Mouse (Mus musculus) liver, embryonic 14.5 days (tissue): ENCODE measurements at regions not wholly inside any gene's neighbourhood (a gene's known extent, or its start where the extent isn't known, plus 50 kb on each side); places are given as distances from the start of the nearest gene placed in this dataset.

Source experiments
- ATAC-seq: fragments of 200-750 bp; cut with Nextera tagmentation; 2 replicates; pipeline ENCODE4 v1.8.0; 2017; ENCODE audit warnings: moderate number of reproducible peaks, mild to moderate bottlenecking, moderate library complexity; ENCODE audit not compliant: insufficient read depth
- DNase-seq, 3 experiments: peaks; one replicate each; pipeline ENCODE4 v3.0.0-alpha.2; 2012 to 2013; ENCODE audit warnings: low read depth in 3 of 3, low spot score in 3 of 3
- H3K27ac ChIP-seq: fragments of 300-500 bp; sonication (generic); 2 replicates; pipeline ENCODE4 v1.5.1; 2014; ENCODE audit warnings: moderate library complexity, mild to moderate bottlenecking, control low read depth, inconsistent platforms
- H3K27me3 ChIP-seq: fragments of 300-500 bp; sonication (generic); 2 replicates; pipeline ENCODE4 v1.6.1; 2014; ENCODE audit warnings: mild to moderate bottlenecking, low read length, moderate library complexity; ENCODE audit not compliant: control insufficient read depth, insufficient read depth
- H3K36me3 ChIP-seq: fragments of 300-500 bp; sonication (generic); replicated peaks from 2 replicates; pipeline ENCODE4 v1.6.1; 2014; ENCODE audit warnings: low read depth; ENCODE audit not compliant: control insufficient read depth, insufficient read depth
- H3K4me1 ChIP-seq, 2 experiments: fragments of 200-500 bp in 1 of 2; fragments of 300-500 bp in 1 of 2; sonication (generic) in 1 of 2; replicated peaks; 2 replicates each; pipeline ENCODE4 v1.6.1; 2012 to 2014; ENCODE audit warnings: antibody characterized with exemption in 1 of 2, inconsistent platforms in 1 of 2, low read length in 1 of 2; ENCODE audit not compliant: control insufficient read depth in 2 of 2, insufficient read depth in 2 of 2
- H3K4me2 ChIP-seq: fragments of 300-500 bp; sonication (generic); 2 replicates; pipeline ENCODE4 v1.6.1; 2014; ENCODE audit warnings: low read depth, mild to moderate bottlenecking, control low read depth, moderate library complexity
- H3K4me3 ChIP-seq, 2 experiments: fragments of 200-500 bp in 1 of 2; fragments of 300-500 bp in 1 of 2; sonication (generic) in 1 of 2; 2 replicates each; pipeline ENCODE4 v1.5.1; 2012 to 2014; ENCODE audit warnings: low read depth in 2 of 2, low read length in 2 of 2, mild to moderate bottlenecking in 2 of 2, control low read depth in 1 of 2, inconsistent platforms in 1 of 2, moderate library complexity in 1 of 2; ENCODE audit not compliant: insufficient read depth in 1 of 2
- H3K9ac ChIP-seq: fragments of 300-500 bp; sonication (generic); replicated peaks from 2 replicates; pipeline ENCODE4 v1.6.1; 2014; ENCODE audit warnings: mild to moderate bottlenecking, control low read depth, moderate library complexity
- H3K9me3 ChIP-seq: fragments of 300-500 bp; sonication (generic); 2 replicates; pipeline ENCODE4 v1.6.1; 2016; ENCODE audit warnings: low read length, mixed read lengths; ENCODE audit not compliant: control insufficient read depth
- CTCF ChIP-seq: IDR thresholded peaks from 2 replicates; pipeline ENCODE4 v1.5.1; 2016; ENCODE audit warnings: antibody characterized with exemption, low read depth, control low read depth
- EP300 ChIP-seq: IDR thresholded peaks from 2 replicates; pipeline ENCODE4 v1.6.1; 2016; ENCODE audit warnings: antibody characterized with exemption, low read depth
- WGBS: fragments of 180-500 bp; shearing (Covaris S2); extraction: QIAGEN DNeasy Blood & Tissue Kit; methylation state at CpG from one replicate; pipeline ENCODE4 v1.1.7; 2014; ENCODE audit not compliant: insufficient replicate concordance; 5-methylcytosine and 5-hydroxymethylcytosine counted together

GRCm38 (mm10) chr13:60403471-60403870, 198.3 kb upstream of the Dapk1 start:
- DNase-seq: no peak
- Histone ChIP-seq H3K36me3 (no peaks in the 10 kb centered on the region), H3K27ac (no peak overlapping the region), H3K9me3 (no peaks in the 10 kb centered on the region), H3K4me3 (no peak overlapping the region), H3K4me2 (no peak overlapping the region), H3K27me3 (no peaks in the 10 kb centered on the region), H3K4me1 (no peaks in the 10 kb centered on the region), H3K9ac (no peak overlapping the region)
- no peak for TF ChIP-seq CTCF
- 76% methylated on average over 3 of the region's 3 CpGs for WGBS
- ATAC-seq: no peak

- Histone ChIP-seq H3K36me3 (no peaks in the 10 kb centered on the region), H3K4me2 (no peak overlapping the region), H3K27me3 (no peaks in the 10 kb centered on the region), H3K9ac (no peak overlapping the region), H3K27ac (no peak overlapping the region), H3K4me1 (no peaks in the 10 kb centered on the region), H3K9me3 (no peaks in the 10 kb centered on the region), H3K4me3 (no peak overlapping the region)
- TF ChIP-seq CTCF (no peak), EP300 (no peak)
- 74% methylated on average over 4 of the region's 4 CpGs for WGBS
- DNase-seq: no peak
- ATAC-seq: no peak
Observed at GRCm38 (mm10) chr13:60407344-60407743, 194.4 kb upstream of the Dapk1 start.

- Histone ChIP-seq H3K27me3 (no peaks in the 10 kb centered on the region), H3K9me3 (no peaks in the 10 kb centered on the region), H3K9ac (no peak overlapping the region), H3K27ac (no peak overlapping the region), H3K4me1 (no peaks in the 10 kb centered on the region), H3K4me2 (no peak overlapping the region), H3K4me3 (no peak overlapping the region), H3K36me3 (no peaks in the 10 kb centered on the region)
- DNase-seq: no peak
- no peak for ATAC-seq
- WGBS: 70% methylated on average over 14 of the region's 14 CpGs
- TF ChIP-seq CTCF (no peak), EP300 (no peak)
Observed at GRCm38 (mm10) chr13:60409706-60410502, 191.8 kb upstream of the Dapk1 start.

GRCm38 (mm10) chr13:60416024-60416423, 185.7 kb upstream of the Dapk1 start:
- no peaks in the 10 kb centered on the region for H3K36me3 ChIP-seq
- H3K9ac ChIP-seq: no peak overlapping the region
- TF ChIP-seq CTCF (no peak), EP300 (no peak)
- H3K27me3 ChIP-seq: no peaks in the 10 kb centered on the region
- H3K4me3 ChIP-seq: no peak overlapping the region
- H3K4me2 ChIP-seq: no peak overlapping the region
- peaks cover 0 to 2% of the 10 kb centered on the region in 2 experiments; a peak in 1 of 4 replicates for H3K4me1 ChIP-seq
- no peaks in the 10 kb centered on the region for H3K9me3 ChIP-seq
- no peak for DNase-seq
- ATAC-seq: no peak
- WGBS: 42% methylated on average over 1 of the region's 1 CpGs
- no peak overlapping the region for H3K27ac ChIP-seq

GRCm38 (mm10) chr13:60417015-60417414, 184.7 kb upstream of the Dapk1 start:
- no peaks in the 10 kb centered on the region for H3K36me3 ChIP-seq
- no peaks in the 10 kb centered on the region for H3K27me3 ChIP-seq
- no peak overlapping the region for H3K27ac ChIP-seq
- ATAC-seq: no peak
- peaks cover 0 to 2% of the 10 kb centered on the region in 2 experiments; a peak in 1 of 4 replicates for H3K4me1 ChIP-seq
- H3K4me2 ChIP-seq: no peak overlapping the region
- no peak for TF ChIP-seq CTCF
- TF ChIP-seq EP300: no peak
- H3K4me3 ChIP-seq: no peak overlapping the region
- no peaks in the 10 kb centered on the region for H3K9me3 ChIP-seq
- no peak overlapping the region for H3K9ac ChIP-seq
- no peak for DNase-seq
- WGBS: 68% methylated on average over 8 of the region's 8 CpGs
